22 mouse cellular contexts compared by ENCODE assay signal in the genomic region with DNA sequence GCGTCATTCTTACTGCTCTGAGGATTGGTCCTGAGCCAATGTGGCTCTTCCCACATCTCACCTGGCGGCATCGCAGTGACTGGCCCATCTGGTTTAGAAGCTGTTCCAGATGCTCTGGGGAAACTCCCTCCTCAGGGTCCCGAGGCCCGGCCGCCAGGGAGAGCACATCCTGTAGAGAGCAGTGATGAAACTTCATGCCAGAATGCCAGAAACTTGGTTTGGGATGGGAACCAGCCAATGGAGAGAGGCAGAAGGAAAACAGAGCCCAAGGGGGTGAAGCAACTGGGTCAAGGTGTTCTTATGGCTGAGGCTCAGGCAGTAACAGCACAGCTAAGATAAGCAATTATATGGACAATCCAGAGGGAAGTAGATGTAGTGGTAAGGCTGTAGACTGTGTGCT.
"Had no signal": no experiment of that assay in that cellular context is flagged by ENCODE, and none has a peak within 500 bp of the region (broad histone marks: within the 10 kb centered on the region; RNA-seq: fewer than 3 reads in every experiment).

No protein-coding gene starts in this region.

- H3K9ac ChIP-seq: liver, embryonic 12.5 days; liver, embryonic 14.5 days; lung, embryonic 15.5 days; midbrain, embryonic 13.5 days; midbrain, embryonic 15.5 days; neural tube, embryonic 13.5 days; neural tube, embryonic 15.5 days; stomach, embryonic 15.5 days had no signal

- ATAC-seq: liver, embryonic 12.5 days; midbrain, embryonic 13.5 days; midbrain, embryonic 15.5 days had no signal

- H3K4me3 ChIP-seq: liver, embryonic 12.5 days; lung, embryonic 15.5 days; midbrain, embryonic 10.5 days; midbrain, embryonic 13.5 days; midbrain, embryonic 15.5 days; myocyte; neural tube, embryonic 13.5 days; neural tube, embryonic 15.5 days; stomach, embryonic 15.5 days had no signal

- H3K4me2 ChIP-seq: liver, embryonic 12.5 days; lung, embryonic 15.5 days; midbrain, embryonic 13.5 days; midbrain, embryonic 15.5 days; neural tube, embryonic 13.5 days; neural tube, embryonic 15.5 days; stomach, embryonic 15.5 days had no signal

- H3K9me3 ChIP-seq: liver, embryonic 12.5 days; lung, embryonic 15.5 days; midbrain, embryonic 10.5 days; midbrain, embryonic 13.5 days; midbrain, embryonic 15.5 days; neural tube, embryonic 13.5 days; neural tube, embryonic 15.5 days; stomach, embryonic 15.5 days had no signal

- H3K4me1 ChIP-seq: lung, embryonic 15.5 days; midbrain, embryonic 10.5 days; midbrain, embryonic 13.5 days; midbrain, embryonic 15.5 days; neural tube, embryonic 13.5 days; neural tube, embryonic 15.5 days; stomach, embryonic 15.5 days had no signal

- H3K27me3 ChIP-seq: liver, embryonic 12.5 days; lung, embryonic 15.5 days; midbrain, embryonic 13.5 days; midbrain, embryonic 15.5 days; neural tube, embryonic 13.5 days; neural tube, embryonic 15.5 days; stomach, embryonic 15.5 days had no signal

- H3K27ac ChIP-seq: liver, embryonic 12.5 days; liver, embryonic 14.5 days; lung, embryonic 15.5 days; midbrain, embryonic 10.5 days; midbrain, embryonic 13.5 days; midbrain, embryonic 15.5 days; neural tube, embryonic 13.5 days; neural tube, embryonic 15.5 days; stomach, embryonic 15.5 days; stomach, postnatal 0 days had no signal

- DNase-seq: lung, adult 18-20 months; lung, postnatal 10 days; lung, postnatal 4 days; retina, postnatal 1 day; right cerebral cortex, adult 18-20 months; right cerebral cortex, postnatal 25 days; right cerebral cortex, postnatal 4 days; spleen, adult 18-20 months; thymus, adult 2 months; thymus, postnatal 25 days; thymus, postnatal 4 days had no signal
